Mouse (Mus musculus) C2C12 (cell line): ENCODE results near the gene Slc9a3.

Experiments used
- CTCF ChIP-seq: IDR thresholded peaks from one replicate; pipeline ENCODE4 v1.5.1; 2011; ENCODE audit not compliant: control insufficient read depth, insufficient read depth, insufficient read length
- MAX ChIP-seq: IDR thresholded peaks from one replicate; pipeline ENCODE4 v1.6.1; 2011; ENCODE audit warnings: mild to moderate bottlenecking, control low read depth

- TF ChIP-seq CTCF (no peak), MAX (no peak)
Observed at GRCm38 (mm10) chr13:74071714-74072113, 49.5 kb upstream of the Slc9a3 start.
